Comparison of ENCODE assay signal across 20 mouse cellular contexts in the genomic region with DNA sequence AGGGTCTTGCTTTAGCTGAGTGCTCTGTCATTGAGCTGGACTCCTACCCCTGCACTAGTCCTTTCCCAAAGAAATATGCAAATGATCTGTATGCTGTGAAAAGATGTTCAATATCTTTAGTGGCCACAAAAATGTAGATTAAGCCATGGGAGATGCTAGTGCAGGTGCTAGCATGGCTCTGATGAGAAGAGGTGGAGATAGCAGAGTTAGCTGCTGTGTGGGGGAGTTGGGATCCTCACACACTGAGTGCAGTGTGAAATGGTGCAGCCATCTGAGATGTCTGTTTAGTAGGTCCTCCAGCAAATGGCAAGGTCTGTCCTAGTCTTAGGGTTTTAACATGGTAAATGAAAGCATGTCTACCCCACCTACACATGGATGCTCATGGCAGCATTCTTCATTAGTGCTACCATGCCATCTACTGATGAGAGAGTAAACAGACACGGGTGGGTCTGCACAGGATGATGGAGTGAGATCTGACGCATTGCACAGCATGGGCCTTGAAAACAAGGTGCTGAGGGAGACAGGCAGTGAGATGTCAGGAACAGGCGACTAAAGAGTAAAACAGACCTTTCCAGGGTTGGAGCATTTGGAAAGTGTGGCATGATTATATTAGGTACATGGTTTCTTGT. TPM values are rescaled to one million over a fixed set of nuclear protein-coding genes. Genes with fewer than 3 reads are reported as not detected.
DNase-seq lines count a peak whose midpoint lies in the region; ATAC-seq and TF ChIP-seq lines count a peak whose summit lies in the region.
"Had no signal": no experiment of that assay in that cellular context is flagged by ENCODE, and none has a peak within 500 bp of the region (broad histone marks: within the 10 kb centered on the region; RNA-seq: fewer than 3 reads in every experiment).

No protein-coding gene starts in this region.

- H3K4me2 ChIP-seq in liver, embryonic 13.5 days: peak overlapping the region; percentile 25
- H3K4me2 ChIP-seq: limb, embryonic 13.5 days had no signal

- TF ChIP-seq POLR2A in cerebellum, adult 2 months (IDR thresholded peaks at IDR 0.05; ENCODE audit: borderline replicate concordance, insufficient read depth, low read length): no peak
- TF ChIP-seq POLR2A in lung, adult 2 months (IDR thresholded peaks at IDR 0.05; ENCODE audit: borderline replicate concordance, extremely low read depth, low read depth, low read length): no peak

- peaks cover 36% of the 10 kb centered on the region for H3K4me1 ChIP-seq in cerebellum, adult 2 months (ENCODE audit: control insufficient read depth, insufficient read depth, low read length)
- H3K4me1 ChIP-seq in liver, embryonic 13.5 days (replicated peaks): peaks cover 89% of the 10 kb centered on the region
- no peaks in the 10 kb centered on the region; the same call in 1 of the 2 replicates for H3K4me1 ChIP-seq in lung, adult 2 months (ENCODE audit: control insufficient read depth, insufficient read depth, low read length)
- H3K4me1 ChIP-seq: hindbrain, embryonic 10.5 days; limb, embryonic 13.5 days had no signal

- ATAC-seq in liver, embryonic 13.5 days (ENCODE audit: low read depth): peak; percentile 49
- peak; percentile 55 for ATAC-seq in megakaryocyte-erythroid progenitor cell, adult 5-6 weeks (replicated peaks; ENCODE audit: low FRiP score, low TSS enrichment, poor library complexity, severe bottlenecking)
- ATAC-seq: forebrain, postnatal 0 days had no signal

- no peaks in the 10 kb centered on the region for H3K9me3 ChIP-seq in liver, embryonic 13.5 days (replicated peaks)
- H3K9me3 ChIP-seq: embryonic facial prominence, embryonic 10.5 days; hindbrain, embryonic 10.5 days; limb, embryonic 13.5 days had no signal

- peak; percentile 23; the same call in 1 of the 2 replicates for TF ChIP-seq CTCF in cerebellum, adult 2 months (IDR thresholded peaks at IDR 0.05; ENCODE audit: borderline replicate concordance, insufficient read depth, low read depth, low read length)
- peak; percentile 52 for TF ChIP-seq CTCF in layer of hippocampus, adult 2 months (conservative IDR thresholded peaks at IDR 0.05)
- no peak for TF ChIP-seq CTCF in lung, adult 2 months (IDR thresholded peaks at IDR 0.05; ENCODE audit: insufficient read depth, low read length)

- peak overlapping the region; percentile 64 for H3K9ac ChIP-seq in liver, embryonic 13.5 days
- H3K9ac ChIP-seq: forebrain, postnatal 0 days; limb, embryonic 13.5 days had no signal

- H3K36me3 ChIP-seq in liver, embryonic 13.5 days: peaks cover 29% of the 10 kb centered on the region

- 15% methylated on average over 3 of the region's 3 CpGs for WGBS in cerebellum, adult 2 months
- 56% methylated on average over 3 of the region's 3 CpGs for WGBS in liver, embryonic 13.5 days (ENCODE audit: insufficient replicate concordance)
- 71% methylated on average over 3 of the region's 3 CpGs for WGBS in lung, adult 2 months

- H3K4me3 ChIP-seq in cerebellum, adult 2 months (replicated peaks; ENCODE audit: insufficient read depth, low read depth, low read length): no peak overlapping the region
- no peak overlapping the region for H3K4me3 ChIP-seq in layer of hippocampus, adult 2 months
- no peak overlapping the region for H3K4me3 ChIP-seq in liver, embryonic 13.5 days (replicated peaks)
- no peak overlapping the region for H3K4me3 ChIP-seq in lung, adult 2 months (replicated peaks; ENCODE audit: extremely low read depth, low read depth, low read length)
- H3K4me3 ChIP-seq: embryonic facial prominence, embryonic 10.5 days; hindbrain, embryonic 10.5 days; limb, embryonic 13.5 days had no signal

- H3K27me3 ChIP-seq in cerebellum, adult 2 months (ENCODE audit: control insufficient read depth, insufficient read depth, low read length): no peaks in the 10 kb centered on the region
- H3K27me3 ChIP-seq in liver, embryonic 13.5 days: no peaks in the 10 kb centered on the region
- H3K27me3 ChIP-seq: limb, embryonic 13.5 days had no signal

- no peak for DNase-seq in cerebellum, adult 2 months
- no peak for DNase-seq in cerebellum, adult 18-20 months
- DNase-seq in layer of hippocampus, adult 2 months (ENCODE audit: low spot score in 2 of 2): no peak
- DNase-seq in layer of hippocampus, adult 9-11 months: no peak
- no peak for DNase-seq in liver, embryonic 13.5 days
- no peak for DNase-seq in lung, adult 2 months
- DNase-seq in urinary bladder, adult 18-20 months (ENCODE audit: low spot score in 2 of 2): no peak
- DNase-seq: adrenal gland, postnatal 14 days; cerebellum, adult 9-11 months; forebrain, postnatal 0 days; kidney, adult 18-20 months; kidney, postnatal 10 days; layer of hippocampus, postnatal 36 days; midbrain, embryonic 14.5 days; right cerebral cortex, postnatal 25 days; thymus, postnatal 14 days had no signal

- H3K27ac ChIP-seq in cerebellum, adult 2 months (ENCODE audit: insufficient read depth, low read length): peak overlapping the region; percentile 40; the same call in 1 of the 2 replicates
- peak overlapping the region; percentile 0; the same call in 1 of the 2 replicates for H3K27ac ChIP-seq in layer of hippocampus, adult 2 months
- peak overlapping the region; percentile 86 for H3K27ac ChIP-seq in liver, embryonic 13.5 days
- H3K27ac ChIP-seq: embryonic facial prominence, embryonic 10.5 days; hindbrain, embryonic 10.5 days; limb, embryonic 13.5 days had no signal

RNA-seq across cellular contexts. Expression of gene Hectd4, which starts 28.9 kb away (rescaled TPM):
- 81.2 and 86.4 TPM in 2 replicates for polyA plus RNA-seq in cerebellum, adult 2 months (2012; rRNA removed)
- total RNA-seq in layer of hippocampus, adult 2 months (2021): 100 to 1,000 TPM; 170 to 175 TPM
- polyA plus RNA-seq in liver, embryonic 13.5 days (2015; fragmentation: Nextera tagmentation; extraction: Ambion mirVana): 6.9 and 7.6 TPM in 2 replicates
- total RNA-seq in megakaryocyte-erythroid progenitor cell, adult 5-6 weeks (2014; fragmentation: Nextera tagmentation): 53.9 and 71.9 TPM in 2 replicates
- 10.1 and 25.7 TPM in 2 replicates for total RNA-seq in megakaryocyte-erythroid progenitor cell, adult 5-6 weeks (2017)
- polyA plus RNA-seq in lung, adult 2 months (2012; rRNA removed): 15.4 and 16.4 TPM in 2 replicates

RNA-seq across cellular contexts. Expression of gene Rpl6, which starts 44.6 kb away (rescaled TPM):
- polyA plus RNA-seq in cerebellum, adult 2 months (2012; rRNA removed): 363 and 400 TPM in 2 replicates
- total RNA-seq in layer of hippocampus, adult 2 months (2021): 100 to 1,000 TPM; 472 to 483 TPM
- 556 and 610 TPM in 2 replicates for polyA plus RNA-seq in liver, embryonic 13.5 days (2015; fragmentation: Nextera tagmentation; extraction: Ambion mirVana)
- total RNA-seq in megakaryocyte-erythroid progenitor cell, adult 5-6 weeks (2014; fragmentation: Nextera tagmentation): 2,340 and 2,677 TPM in 2 replicates
- 1,622 and 1,735 TPM in 2 replicates for total RNA-seq in megakaryocyte-erythroid progenitor cell, adult 5-6 weeks (2017)
- 171 and 213 TPM in 2 replicates for polyA plus RNA-seq in lung, adult 2 months (2012; rRNA removed)

RNA-seq across cellular contexts. Expression of gene Ptpn11, which starts 57.7 kb away (rescaled TPM):
- 89.0 and 91.8 TPM in 2 replicates for polyA plus RNA-seq in cerebellum, adult 2 months (2012; rRNA removed)
- 10 to 100 TPM; 94.9 to 97.9 TPM for total RNA-seq in layer of hippocampus, adult 2 months (2021)
- polyA plus RNA-seq in liver, embryonic 13.5 days (2015; fragmentation: Nextera tagmentation; extraction: Ambion mirVana): 12.5 TPM in 2 replicates
- 38.2 and 44.4 TPM in 2 replicates for total RNA-seq in megakaryocyte-erythroid progenitor cell, adult 5-6 weeks (2014; fragmentation: Nextera tagmentation)
- 44.2 and 48.6 TPM in 2 replicates for total RNA-seq in megakaryocyte-erythroid progenitor cell, adult 5-6 weeks (2017)
- polyA plus RNA-seq in lung, adult 2 months (2012; rRNA removed): 31.2 and 44.4 TPM in 2 replicates

Comparison
In these comparisons a context has a peak if more than half of its experiments do, and no peak if none do; other contexts are left out.
1. H3K27ac ChIP-seq: peak in every context shown above with its lines; median percentile 86 in liver, embryonic 13.5 days; 40 in cerebellum, adult 2 months; 0 in layer of hippocampus, adult 2 months.